Mouse (Mus musculus) CH12.LX (cell line): ENCODE measurements around the gene Tigd3.

ENCODE experiments used
- CHD1 ChIP-seq: IDR thresholded peaks from 2 replicates; pipeline ENCODE4 v1.6.1; 2012; ENCODE audit warnings: low read depth, low read length, improper control_type of control experiment, inconsistent platforms
- CHD2 ChIP-seq: IDR thresholded peaks from 2 replicates; pipeline ENCODE4 v1.6.1; 2011; ENCODE audit warnings: low read length, improper control_type of control experiment
- E2F4 ChIP-seq: IDR thresholded peaks from 2 replicates; pipeline ENCODE4 v1.6.1; 2011; ENCODE audit warnings: low read depth, low read length, improper control_type of control experiment; ENCODE audit not compliant: insufficient replicate concordance
- ETS1 ChIP-seq: conservative IDR thresholded peaks from 2 replicates; pipeline ENCODE4 v1.6.1; 2012; ENCODE audit warnings: low read depth, mild to moderate bottlenecking, inconsistent platforms, low read length, improper control_type of control experiment, moderate library complexity
- MAX ChIP-seq: IDR thresholded peaks from 2 replicates; pipeline ENCODE4 v1.6.1; 2011; ENCODE audit warnings: low read length, improper control_type of control experiment
- POLR2A ChIP-seq: IDR thresholded peaks from 2 replicates; pipeline ENCODE4 v1.6.1; 2011; ENCODE audit warnings: low read depth, mild to moderate bottlenecking, improper control_type of control experiment, low read length
- POLR2AphosphoS2 ChIP-seq: IDR thresholded peaks from 2 replicates; pipeline ENCODE4 v1.6.1; 2011; ENCODE audit warnings: low read depth, low read length, improper control_type of control experiment
- RCOR1 ChIP-seq: conservative IDR thresholded peaks from 2 replicates; pipeline ENCODE4 v1.6.1; 2012; ENCODE audit warnings: low read depth, mild to moderate bottlenecking, inconsistent platforms, low read length, improper control_type of control experiment
- TCF12 ChIP-seq: IDR thresholded peaks from 2 replicates; pipeline ENCODE4 v1.6.1; 2014; ENCODE audit warnings: low read depth, mild to moderate bottlenecking, inconsistent platforms, low read length, improper control_type of control experiment

GRCm38 (mm10) chr19:5846557-5847305 lies 47.2 kb downstream of the Tigd3 start:
- peak; percentile 81 for TF ChIP-seq TCF12
- TF ChIP-seq CHD2: 0 out of 2 replicates have a peak, but pooled peaks have one; percentile 48
- no peak for TF ChIP-seq POLR2AphosphoS2
- peak; percentile 55; the same call in 1 of the 2 replicates for TF ChIP-seq POLR2A
- TF ChIP-seq MAX: no peak; the same call in 1 of the 2 replicates
- TF ChIP-seq ETS1: peak; percentile 89
- peak; percentile 98 for TF ChIP-seq CHD1
- TF ChIP-seq E2F4: no peak
- TF ChIP-seq RCOR1: no peak
